Mouse (Mus musculus) neural tube, embryonic 13.5 days (tissue): Measurements from ENCODE around the gene Ptpn13. TPM values are rescaled to one million over a fixed set of nuclear protein-coding genes. Genes with fewer than 3 reads are reported as not detected.
A peak's percentile ranks its signal among the peaks of the same experiment; 100 is the strongest.

ENCODE experiments used
- ATAC-seq: fragments of 200-750 bp; cut with Nextera tagmentation; 2 replicates; pipeline ENCODE4 v1.8.0; 2017; ENCODE audit warnings: low read depth, mild to moderate bottlenecking, moderate TSS enrichment, moderate library complexity
- H3K27ac ChIP-seq: fragments of 300-500 bp; sonication (generic); replicated peaks from 2 replicates; pipeline ENCODE4 v1.5.1; 2015; ENCODE audit warnings: moderate library complexity, mild to moderate bottlenecking, inconsistent platforms
- H3K27me3 ChIP-seq: fragments of 300-500 bp; sonication (generic); 2 replicates; pipeline ENCODE4 v1.6.1; 2015; ENCODE audit warnings: mild to moderate bottlenecking, inconsistent platforms
- H3K36me3 ChIP-seq: fragments of 300-500 bp; sonication (generic); 2 replicates; pipeline ENCODE4 v1.6.1; 2015; ENCODE audit warnings: mild to moderate bottlenecking, inconsistent platforms
- H3K4me1 ChIP-seq: fragments of 300-500 bp; sonication (generic); replicated peaks from 2 replicates; pipeline ENCODE4 v1.6.1; 2015; ENCODE audit warnings: inconsistent platforms
- H3K4me2 ChIP-seq: fragments of 300-500 bp; sonication (generic); 2 replicates; pipeline ENCODE4 v1.6.1; 2015; ENCODE audit warnings: inconsistent platforms, mild to moderate bottlenecking, moderate library complexity
- H3K4me3 ChIP-seq: fragments of 300-500 bp; sonication (generic); 2 replicates; pipeline ENCODE4 v1.5.1; 2015; ENCODE audit warnings: mild to moderate bottlenecking, inconsistent platforms
- H3K9ac ChIP-seq: fragments of 300-500 bp; sonication (generic); 2 replicates; pipeline ENCODE4 v1.6.1; 2015; ENCODE audit warnings: moderate library complexity, mild to moderate bottlenecking, inconsistent platforms
- H3K9me3 ChIP-seq: fragments of 300-500 bp; sonication (generic); 2 replicates; pipeline ENCODE4 v1.6.1; 2016; ENCODE audit warnings: inconsistent platforms
- WGBS: fragments of 180-500 bp; shearing (Covaris S2); methylation state at CpG from one replicate; pipeline ENCODE4 v1.1.7; 2015; 5-methylcytosine and 5-hydroxymethylcytosine counted together
- polyA plus RNA-seq: library from polyadenylated mRNA; unstranded; fragments of >200 nt; fragmentation: Nextera tagmentation; extraction: Ambion mirVana; gene quantifications from 2 replicates; pipeline ENCODE4 v1.2.1, GENCODE M21; 2015

The Ptpn13 gene
- polyA plus RNA-seq, 1 experiment from 2014 or later = 6.6 TPM

DNA sequence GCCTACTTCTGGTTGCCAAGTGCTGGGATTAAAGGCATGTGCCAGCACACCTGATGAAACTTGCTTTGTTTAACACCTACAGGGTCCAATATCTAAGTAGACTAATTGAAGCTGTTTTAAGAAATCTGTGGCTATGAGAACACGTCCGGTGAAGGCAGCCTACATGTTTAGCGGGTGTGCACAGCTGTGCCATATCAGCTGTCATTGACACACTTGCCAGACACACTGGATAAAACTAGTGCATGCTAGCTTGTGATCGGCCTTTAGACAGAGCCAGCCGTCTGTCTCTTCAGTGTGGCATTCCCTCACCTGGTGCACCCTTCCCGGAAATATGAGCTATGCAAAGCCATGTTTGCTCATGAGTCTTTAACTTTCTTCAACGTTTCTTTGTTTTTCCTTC is 166.9 kb downstream of the Ptpn13 start:
- peaks cover 7% of the 10 kb centered on the region; the same call in 1 of the 2 replicates for H3K4me1 ChIP-seq
- no peak overlapping the region for H3K4me2 ChIP-seq
- ATAC-seq = no peak
- H3K27ac ChIP-seq = no peak overlapping the region
- WGBS = 93% methylated on average over 7 of the region's 7 CpGs
- H3K27me3 ChIP-seq = no peaks in the 10 kb centered on the region
- H3K4me3 ChIP-seq = no peak overlapping the region
- H3K36me3 ChIP-seq = 0 out of 2 replicates have a peak, but pooled peaks cover 5% of the 10 kb centered on the region
- no peak overlapping the region for H3K9ac ChIP-seq
- no peaks in the 10 kb centered on the region for H3K9me3 ChIP-seq

GRCm38 (mm10) chr5:103592706-103593105 is 167.7 kb downstream of the Ptpn13 start:
- ATAC-seq = no peak
- WGBS = 85% methylated on average over 8 of the region's 8 CpGs
- Histone ChIP-seq H3K27ac (no peak overlapping the region), H3K4me1 (peaks cover 9% of the 10 kb centered on the region; the same call in 1 of the 2 replicates), H3K27me3 (no peaks in the 10 kb centered on the region), H3K36me3 (0 out of 2 replicates have a peak, but pooled peaks cover 3% of the 10 kb centered on the region), H3K4me2 (no peak overlapping the region), H3K4me3 (no peak overlapping the region), H3K9ac (no peak overlapping the region), H3K9me3 (no peaks in the 10 kb centered on the region)

GRCm38 (mm10) chr5:103593575-103593974 is 168.6 kb downstream of the Ptpn13 start:
- Histone ChIP-seq H3K9ac (no peak overlapping the region), H3K27me3 (no peaks in the 10 kb centered on the region)
- ATAC-seq = no peak

GRCm38 (mm10) chr5:103595394-103596226 is 170.6 kb downstream of the Ptpn13 start:
- H3K4me1 ChIP-seq = peaks cover 9% of the 10 kb centered on the region; the same call in 1 of the 2 replicates

More at GRCm38 (mm10) chr5:103593575-103593974, 168.6 kb downstream of the Ptpn13 start:
- Histone ChIP-seq H3K4me1 (peaks cover 9% of the 10 kb centered on the region; the same call in 1 of the 2 replicates), H3K27ac (no peak overlapping the region), H3K9me3 (no peaks in the 10 kb centered on the region), H3K36me3 (0 out of 2 replicates have a peak, but pooled peaks cover 3% of the 10 kb centered on the region), H3K4me3 (no peak overlapping the region), H3K4me2 (no peak overlapping the region)
- 81% methylated on average over 9 of the region's 9 CpGs for WGBS

DNA sequence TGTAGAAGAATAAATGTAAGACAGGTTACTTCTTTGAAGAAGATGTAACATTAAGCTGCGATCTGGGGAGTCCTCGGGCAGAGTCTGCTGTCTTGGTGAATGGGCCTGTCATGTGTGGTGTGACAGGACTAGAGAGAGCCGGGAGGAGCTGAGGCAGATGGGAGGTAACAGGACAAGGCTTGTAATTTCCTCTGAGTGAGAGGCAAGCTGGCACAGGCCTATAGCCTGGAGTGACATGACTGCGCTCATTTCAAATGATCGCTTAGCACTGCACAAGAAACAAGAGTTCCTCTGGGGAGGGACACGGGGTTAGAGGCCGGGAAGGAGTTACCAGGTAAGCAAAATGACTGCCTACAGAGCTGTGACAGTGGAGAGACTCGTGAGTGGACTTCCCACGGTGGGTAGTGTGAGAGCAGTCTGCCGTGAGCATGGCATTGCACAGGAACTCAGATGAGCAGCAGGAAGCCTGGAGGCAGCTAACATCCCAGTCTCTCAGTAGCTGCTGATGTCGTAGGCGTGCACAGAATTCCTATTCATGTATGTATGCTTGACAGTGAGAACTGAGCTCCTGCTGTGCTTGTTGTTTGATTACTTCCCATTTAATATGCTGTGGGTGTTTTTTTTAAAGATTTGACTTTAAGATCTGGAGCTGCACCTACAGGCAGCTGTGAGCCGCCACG is 171.6 kb downstream of the Ptpn13 start:
- H3K27me3 ChIP-seq = no peaks in the 10 kb centered on the region
- no peak overlapping the region for H3K9ac ChIP-seq
- H3K9me3 ChIP-seq = no peaks in the 10 kb centered on the region
- no peaks in the 10 kb centered on the region for H3K36me3 ChIP-seq
- no peak overlapping the region for H3K4me2 ChIP-seq
- peak overlapping the region; percentile 14; the same call in 1 of the 2 replicates for H3K27ac ChIP-seq
- 58% methylated on average over 14 of the region's 14 CpGs for WGBS
- peaks cover 9% of the 10 kb centered on the region; the same call in 1 of the 2 replicates for H3K4me1 ChIP-seq
- peak; percentile 47; the same call in 1 of the 2 replicates for ATAC-seq
- no peak overlapping the region for H3K4me3 ChIP-seq

More at GRCm38 (mm10) chr5:103595394-103596226, 170.6 kb downstream of the Ptpn13 start:
- ATAC-seq = no peak
- no peaks in the 10 kb centered on the region for H3K27me3 ChIP-seq
- 72% methylated on average over 13 of the region's 13 CpGs for WGBS
- no peak overlapping the region for H3K4me2 ChIP-seq
- no peaks in the 10 kb centered on the region for H3K9me3 ChIP-seq
- no peak overlapping the region for H3K9ac ChIP-seq
- H3K4me3 ChIP-seq = no peak overlapping the region
- H3K27ac ChIP-seq = no peak overlapping the region
- 0 out of 2 replicates have a peak, but pooled peaks cover 3% of the 10 kb centered on the region for H3K36me3 ChIP-seq

- WGBS = 62% methylated on average over 6 of the region's 6 CpGs
- H3K9ac ChIP-seq = no peak overlapping the region
- no peaks in the 10 kb centered on the region for H3K9me3 ChIP-seq
- no peaks in the 10 kb centered on the region for H3K27me3 ChIP-seq
- H3K4me3 ChIP-seq = no peak overlapping the region
- H3K36me3 ChIP-seq = no peaks in the 10 kb centered on the region
- ATAC-seq = no peak
- no peak overlapping the region for H3K27ac ChIP-seq
- peaks cover 9% of the 10 kb centered on the region; the same call in 1 of the 2 replicates for H3K4me1 ChIP-seq
- H3K4me2 ChIP-seq = no peak overlapping the region
Observed at GRCm38 (mm10) chr5:103597604-103598003, 172.6 kb downstream of the Ptpn13 start.

DNA sequence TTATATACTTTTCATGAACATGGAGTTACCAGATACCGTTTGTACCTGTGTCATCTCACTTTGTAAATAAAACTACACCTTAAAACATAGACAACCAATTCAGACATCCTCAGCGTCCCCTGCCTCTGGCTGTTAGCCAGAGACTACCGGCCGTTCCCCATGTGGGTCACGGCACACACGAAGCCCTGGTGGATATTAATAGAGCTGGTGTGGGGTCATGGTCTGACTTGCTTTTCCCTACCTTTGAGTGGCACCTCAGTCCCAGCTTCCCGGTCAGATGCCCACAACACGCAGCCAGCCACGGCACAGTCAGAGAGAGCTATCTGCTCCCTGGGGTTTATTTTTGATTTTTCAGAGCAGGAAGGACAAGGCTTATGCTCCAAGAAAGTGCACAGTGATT is 173.3 kb downstream of the Ptpn13 start:
- H3K9me3 ChIP-seq = no peaks in the 10 kb centered on the region

DNA sequence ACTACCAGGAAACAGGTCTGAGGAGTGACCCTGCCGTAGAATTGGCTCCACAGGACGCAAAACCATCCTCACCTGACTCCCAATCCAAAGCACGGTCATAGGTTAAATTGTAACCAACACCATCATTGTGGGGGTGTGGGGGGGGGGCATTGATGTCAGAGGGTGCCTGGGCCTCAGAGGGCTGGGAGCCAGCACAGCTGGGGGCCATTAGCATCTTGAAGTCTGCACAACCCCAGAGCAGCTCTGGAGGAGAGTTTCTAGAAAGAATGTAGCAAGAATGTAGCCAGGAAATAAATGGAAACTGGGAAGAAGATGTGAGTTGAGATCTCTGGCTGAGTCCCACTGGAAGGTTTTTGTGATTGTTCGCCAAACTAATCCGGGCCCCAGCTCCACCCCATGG is 173.9 kb downstream of the Ptpn13 start:
- 83% methylated on average over 5 of the region's 5 CpGs for WGBS
- Histone ChIP-seq H3K4me2 (no peak overlapping the region), H3K27me3 (no peaks in the 10 kb centered on the region), H3K4me3 (no peak overlapping the region), H3K4me1 (peaks cover 14% of the 10 kb centered on the region; the same call in 1 of the 2 replicates), H3K36me3 (no peaks in the 10 kb centered on the region), H3K27ac (no peak overlapping the region), H3K9me3 (no peaks in the 10 kb centered on the region), H3K9ac (no peak overlapping the region)
- no peak for ATAC-seq

More for the DNA sequence above, 173.3 kb downstream of the Ptpn13 start:
- H3K9ac ChIP-seq = no peak overlapping the region
- H3K36me3 ChIP-seq = no peaks in the 10 kb centered on the region
- ATAC-seq = no peak
- no peak overlapping the region for H3K27ac ChIP-seq
- H3K4me3 ChIP-seq = no peak overlapping the region
- H3K4me2 ChIP-seq = no peak overlapping the region
- H3K4me1 ChIP-seq = peaks cover 11% of the 10 kb centered on the region; the same call in 1 of the 2 replicates
- H3K27me3 ChIP-seq = no peaks in the 10 kb centered on the region
- WGBS = 90% methylated on average over 9 of the region's 9 CpGs

DNA sequence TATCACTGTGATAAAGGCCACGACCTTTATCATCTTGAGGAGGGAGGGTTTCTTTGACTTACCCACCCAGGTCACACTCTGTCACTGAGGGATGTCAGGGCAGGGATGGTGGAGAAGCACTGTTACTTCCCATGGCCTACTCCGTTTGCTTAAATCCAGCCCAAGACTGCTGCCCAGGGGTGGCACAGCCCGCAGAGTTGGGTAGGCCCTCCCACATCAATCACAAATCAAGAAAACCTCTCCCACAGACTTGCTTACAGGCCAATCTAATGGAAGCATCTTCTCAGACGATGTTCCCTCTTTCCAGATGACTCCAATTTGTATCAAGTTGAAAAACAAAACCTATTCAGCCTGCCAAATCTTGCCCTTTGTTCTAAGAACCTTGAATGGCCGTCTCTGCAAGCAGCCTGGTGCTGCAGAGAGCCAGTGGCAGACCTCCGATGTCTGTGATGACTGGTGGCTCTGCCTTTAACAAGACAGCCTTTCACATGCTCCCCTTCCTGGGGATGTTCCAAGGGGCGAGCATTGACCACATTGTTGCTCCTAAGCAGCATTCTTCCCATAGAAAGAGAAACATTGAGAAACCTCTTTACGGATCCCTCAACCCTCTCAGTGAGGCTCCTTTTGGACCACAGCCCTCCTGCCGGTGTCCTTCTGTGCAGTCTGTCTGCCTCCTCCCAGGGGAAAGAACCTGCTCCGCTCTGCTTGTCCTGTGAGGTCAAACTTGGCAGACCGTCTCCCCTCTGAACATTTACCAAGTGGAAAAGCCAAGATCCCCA is 178.3 kb downstream of the Ptpn13 start:
- Histone ChIP-seq H3K4me1 (0 out of 2 replicates have a peak, but pooled peaks cover 5% of the 10 kb centered on the region), H3K4me3 (no peak overlapping the region), H3K4me2 (no peak overlapping the region), H3K9ac (no peak overlapping the region), H3K9me3 (no peaks in the 10 kb centered on the region), H3K36me3 (no peaks in the 10 kb centered on the region), H3K27me3 (no peaks in the 10 kb centered on the region), H3K27ac (no peak overlapping the region)
- peak; percentile 65; the same call in 1 of the 2 replicates for ATAC-seq
- WGBS = 39% methylated on average over 11 of the region's 11 CpGs

GRCm38 (mm10) chr5:103605707-103606106 is 180.7 kb downstream of the Ptpn13 start:
- Histone ChIP-seq H3K9ac (no peak overlapping the region), H3K9me3 (no peaks in the 10 kb centered on the region), H3K4me1 (0 out of 2 replicates have a peak, but pooled peaks cover 5% of the 10 kb centered on the region), H3K36me3 (no peaks in the 10 kb centered on the region), H3K27ac (no peak overlapping the region), H3K4me3 (no peak overlapping the region), H3K4me2 (no peak overlapping the region), H3K27me3 (no peaks in the 10 kb centered on the region)
- ATAC-seq = no peak
- 83% methylated on average over 7 of the region's 7 CpGs for WGBS

- 79% methylated on average over 5 of the region's 5 CpGs for WGBS
- no peaks in the 10 kb centered on the region for H3K36me3 ChIP-seq
Observed at GRCm38 (mm10) chr5:103610148-103610547, 185.2 kb downstream of the Ptpn13 start.

More at GRCm38 (mm10) chr5:103610148-103610547, 185.2 kb downstream of the Ptpn13 start:
- Histone ChIP-seq H3K4me2 (no peak overlapping the region), H3K27ac (no peak overlapping the region), H3K9me3 (no peaks in the 10 kb centered on the region), H3K27me3 (no peaks in the 10 kb centered on the region), H3K4me3 (no peak overlapping the region), H3K4me1 (no peaks in the 10 kb centered on the region), H3K9ac (no peak overlapping the region)
- no peak for ATAC-seq
